Mouse (Mus musculus): ENCODE results near the gene Spaca4. TPM values are rescaled to one million over a fixed set of nuclear protein-coding genes. Genes with fewer than 3 reads are reported as not detected.

Spaca4 gene
- polyA plus RNA-seq (2015; fragmentation: Nextera tagmentation; extraction: Ambion mirVana): 0.86 and 1.0 TPM in 2 replicates

GRCm38 (mm10) chr7:45725713-45726112, at the start of gene Spaca4:
TSS of gene Spaca4 (minus strand) at chr7:45725813.
- peak within 1 kb of the TSS; percentile 79 for H3K27ac ChIP-seq (ENCODE audit: low read length)
- H3K4me3 ChIP-seq (ENCODE audit: low read length): no peak within 1 kb of the TSS
- no peak within 1 kb of the TSS for H3K4me2 ChIP-seq (ENCODE audit: low read depth, low read length)
- no peak for ATAC-seq
- H3K9me3 ChIP-seq (ENCODE audit: control insufficient read depth, low read length): no peaks in the 10 kb centered on the region
- peak within 1 kb of the TSS; percentile 35; the same call in 1 of the 2 replicates for H3K9ac ChIP-seq (ENCODE audit: low read depth, low read length)
- peaks cover 19% of the 10 kb centered on the region for H3K36me3 ChIP-seq (ENCODE audit: control insufficient read depth, insufficient read depth, low read length)
- WGBS: 92% methylated on average over 11 of the region's 11 CpGs
- H3K27me3 ChIP-seq (replicated peaks; ENCODE audit: control insufficient read depth, insufficient read depth, low read length): no peaks in the 10 kb centered on the region
- H3K4me1 ChIP-seq (ENCODE audit: control insufficient read depth, insufficient read depth, low read length): peaks cover 35% of the 10 kb centered on the region

GRCm38 (mm10) chr7:45775237-45775636, 49.6 kb upstream of the Spaca4 start:
- Histone ChIP-seq H3K9me3 (ENCODE audit: control insufficient read depth, low read length) (no peaks in the 10 kb centered on the region), H3K4me1 (ENCODE audit: control insufficient read depth, insufficient read depth, low read length) (peaks cover 4% of the 10 kb centered on the region; the same call in 1 of the 2 replicates), H3K4me2 (ENCODE audit: low read depth, low read length) (no peak overlapping the region), H3K27ac (ENCODE audit: low read length) (no peak overlapping the region), H3K36me3 (ENCODE audit: control insufficient read depth, insufficient read depth, low read length) (no peaks in the 10 kb centered on the region), H3K27me3 (replicated peaks; ENCODE audit: control insufficient read depth, insufficient read depth, low read length) (no peaks in the 10 kb centered on the region), H3K4me3 (ENCODE audit: low read length) (no peak overlapping the region), H3K9ac (ENCODE audit: low read depth, low read length) (no peak overlapping the region)
- 73% methylated on average over 7 of the region's 7 CpGs for WGBS
- no peak for ATAC-seq

DNA sequence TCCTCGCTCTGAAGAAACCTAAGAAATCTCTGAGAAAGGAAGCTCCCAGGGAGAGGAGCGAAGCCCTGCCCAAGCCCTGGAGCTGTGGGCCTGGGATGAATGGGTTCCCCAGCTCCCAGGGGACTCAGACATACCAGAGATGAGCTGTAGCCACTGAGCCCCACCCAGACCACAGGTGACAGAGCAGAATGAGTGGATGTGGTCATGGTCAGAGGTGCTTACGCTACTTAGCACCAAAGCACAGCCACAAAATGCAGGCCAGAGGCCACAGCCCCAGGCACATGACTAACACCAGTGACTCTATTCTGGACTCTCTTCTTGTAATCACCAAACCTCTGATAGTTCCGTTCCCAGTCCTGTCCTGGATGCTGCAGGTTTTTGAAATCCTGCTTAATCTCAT, 45.5 kb upstream of the Spaca4 start:
- peaks cover 3% of the 10 kb centered on the region; the same call in 1 of the 2 replicates for H3K4me1 ChIP-seq (ENCODE audit: control insufficient read depth, insufficient read depth, low read length)
- no peaks in the 10 kb centered on the region for H3K27me3 ChIP-seq (replicated peaks; ENCODE audit: control insufficient read depth, insufficient read depth, low read length)
- H3K36me3 ChIP-seq (ENCODE audit: control insufficient read depth, insufficient read depth, low read length): no peaks in the 10 kb centered on the region
- ATAC-seq: no peak
- H3K9me3 ChIP-seq (ENCODE audit: control insufficient read depth, low read length): no peaks in the 10 kb centered on the region
- H3K4me3 ChIP-seq (ENCODE audit: low read length): no peak overlapping the region
- H3K9ac ChIP-seq (ENCODE audit: low read depth, low read length): no peak overlapping the region
- WGBS: 66% methylated on average over 4 of the region's 4 CpGs
- H3K27ac ChIP-seq (ENCODE audit: low read length): peak overlapping the region; percentile 78
- H3K4me2 ChIP-seq (ENCODE audit: low read depth, low read length): no peak overlapping the region

DNA sequence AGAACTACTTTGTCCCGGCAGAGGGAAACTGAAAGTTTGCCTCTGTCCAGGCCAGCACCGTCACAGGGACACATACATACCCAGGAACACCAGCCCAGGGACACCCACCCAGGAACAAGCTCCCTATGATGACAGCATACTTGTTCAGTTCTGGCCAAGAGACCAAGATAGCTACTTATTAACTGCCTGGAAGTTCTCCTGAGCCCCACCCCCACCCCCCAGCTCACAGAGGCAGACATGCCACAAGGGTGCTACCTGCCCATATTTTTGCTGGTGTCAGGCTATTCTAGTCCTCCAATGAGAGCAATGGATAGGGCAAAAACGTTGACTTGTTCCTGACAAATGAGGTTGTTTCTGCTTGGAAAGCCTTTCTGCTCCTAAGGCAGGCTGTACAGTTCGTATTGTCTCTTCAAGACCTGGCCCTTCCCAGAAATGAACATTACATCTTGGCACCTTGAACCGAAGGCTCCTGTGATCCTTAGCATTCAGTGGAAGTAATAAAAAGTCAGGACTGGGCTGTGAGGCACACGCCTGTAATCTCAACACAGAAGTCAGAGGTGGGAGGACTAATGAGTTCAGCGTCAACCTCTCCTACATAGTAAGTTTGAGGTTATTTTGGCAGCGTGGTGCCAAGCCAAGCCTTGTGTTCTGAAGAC, 44.9 kb upstream of the Spaca4 start:
- H3K4me2 ChIP-seq (ENCODE audit: low read depth, low read length): peak overlapping the region; percentile 12; the same call in 1 of the 2 replicates
- no peaks in the 10 kb centered on the region for H3K9me3 ChIP-seq (ENCODE audit: control insufficient read depth, low read length)
- peaks cover 3% of the 10 kb centered on the region; the same call in 1 of the 2 replicates for H3K4me1 ChIP-seq (ENCODE audit: control insufficient read depth, insufficient read depth, low read length)
- peak overlapping the region; percentile 78 for H3K27ac ChIP-seq (ENCODE audit: low read length)
- 54% methylated on average over 8 of the region's 8 CpGs for WGBS
- H3K4me3 ChIP-seq (ENCODE audit: low read length): no peak overlapping the region
- H3K9ac ChIP-seq (ENCODE audit: low read depth, low read length): peak overlapping the region; percentile 24; the same call in 1 of the 2 replicates
- peak; percentile 80 for ATAC-seq
- H3K36me3 ChIP-seq (ENCODE audit: control insufficient read depth, insufficient read depth, low read length): no peaks in the 10 kb centered on the region
- H3K27me3 ChIP-seq (replicated peaks; ENCODE audit: control insufficient read depth, insufficient read depth, low read length): no peaks in the 10 kb centered on the region

DNA sequence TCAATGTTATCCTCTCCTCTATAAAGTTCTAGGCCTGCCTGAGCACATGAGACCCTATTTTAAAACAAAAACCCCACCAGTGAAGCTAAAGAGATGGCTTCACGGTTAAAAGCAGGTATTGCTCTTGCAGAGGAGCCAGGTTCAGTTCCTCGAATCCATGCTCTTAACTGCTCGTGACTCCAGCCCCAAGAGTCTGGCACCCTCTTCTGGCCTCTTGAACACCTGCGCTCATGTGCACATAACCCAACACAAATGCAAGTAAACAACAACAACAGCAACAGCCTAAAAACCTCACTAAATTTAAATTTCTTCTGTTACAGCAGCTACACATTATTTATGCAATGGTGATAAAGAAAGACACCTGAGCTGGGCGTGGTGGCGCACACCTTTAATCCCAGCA, 41.9 kb upstream of the Spaca4 start:
- Histone ChIP-seq H3K9me3 (ENCODE audit: control insufficient read depth, low read length) (no peaks in the 10 kb centered on the region), H3K4me3 (ENCODE audit: low read length) (no peak overlapping the region), H3K36me3 (ENCODE audit: control insufficient read depth, insufficient read depth, low read length) (no peaks in the 10 kb centered on the region), H3K9ac (ENCODE audit: low read depth, low read length) (no peak overlapping the region), H3K27ac (ENCODE audit: low read length) (no peak overlapping the region), H3K4me1 (ENCODE audit: control insufficient read depth, insufficient read depth, low read length) (peaks cover 3% of the 10 kb centered on the region; the same call in 1 of the 2 replicates), H3K4me2 (ENCODE audit: low read depth, low read length) (no peak overlapping the region), H3K27me3 (replicated peaks; ENCODE audit: control insufficient read depth, insufficient read depth, low read length) (no peaks in the 10 kb centered on the region)
- WGBS: 93% methylated on average over 6 of the region's 6 CpGs
- no peak for ATAC-seq

DNA sequence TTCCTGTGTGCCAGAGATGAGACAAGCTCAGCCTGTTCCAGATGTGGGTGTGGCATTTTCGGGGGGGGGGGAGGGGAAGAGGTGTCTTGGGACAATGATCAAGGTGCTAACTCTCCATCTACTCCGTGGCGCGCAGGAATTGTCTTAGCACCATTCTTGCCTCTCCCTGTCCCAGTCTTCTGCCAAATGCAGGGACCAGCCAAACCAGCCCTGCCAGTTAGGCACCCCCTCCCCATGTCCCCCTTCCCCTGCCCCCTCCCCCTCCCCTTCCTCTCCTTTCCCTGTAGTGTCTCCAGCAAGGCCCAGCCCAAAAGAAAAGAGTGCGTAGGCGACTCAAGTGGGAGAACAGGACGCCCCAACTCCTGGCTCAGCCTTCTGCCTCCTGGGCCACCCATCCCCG, 41.2 kb upstream of the Spaca4 start:
- Histone ChIP-seq H3K27me3 (replicated peaks; ENCODE audit: control insufficient read depth, insufficient read depth, low read length) (no peaks in the 10 kb centered on the region), H3K4me3 (ENCODE audit: low read length) (no peak overlapping the region), H3K9me3 (ENCODE audit: control insufficient read depth, low read length) (no peaks in the 10 kb centered on the region), H3K9ac (ENCODE audit: low read depth, low read length) (no peak overlapping the region), H3K4me2 (ENCODE audit: low read depth, low read length) (no peak overlapping the region), H3K27ac (ENCODE audit: low read length) (no peak overlapping the region), H3K36me3 (ENCODE audit: control insufficient read depth, insufficient read depth, low read length) (no peaks in the 10 kb centered on the region), H3K4me1 (ENCODE audit: control insufficient read depth, insufficient read depth, low read length) (peaks cover 3% of the 10 kb centered on the region; the same call in 1 of the 2 replicates)
- no peak for ATAC-seq
- 47% methylated on average over 8 of the region's 8 CpGs for WGBS

DNA sequence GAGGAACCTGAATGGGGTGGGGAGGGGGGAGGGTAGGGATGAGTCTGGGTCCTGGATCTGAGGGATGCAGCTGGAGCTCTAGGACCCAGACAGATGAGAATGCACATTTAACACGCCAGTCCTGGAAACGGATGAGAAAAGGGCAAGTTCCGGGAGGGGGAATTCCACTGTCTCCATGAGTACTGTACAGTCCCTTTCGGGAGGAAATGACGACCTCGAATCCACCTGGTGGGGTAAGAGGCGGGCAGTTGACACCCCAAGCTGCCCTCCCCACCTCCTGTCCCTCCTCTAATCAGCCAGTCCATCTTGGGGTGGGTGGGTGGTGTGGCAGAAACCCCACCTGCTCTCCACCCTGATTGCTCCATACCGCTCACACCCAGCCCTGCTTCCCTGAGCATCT, 40.4 kb upstream of the Spaca4 start:
- Histone ChIP-seq H3K9me3 (ENCODE audit: control insufficient read depth, low read length) (no peaks in the 10 kb centered on the region), H3K27me3 (replicated peaks; ENCODE audit: control insufficient read depth, insufficient read depth, low read length) (no peaks in the 10 kb centered on the region), H3K4me3 (ENCODE audit: low read length) (no peak overlapping the region), H3K4me2 (ENCODE audit: low read depth, low read length) (no peak overlapping the region), H3K36me3 (ENCODE audit: control insufficient read depth, insufficient read depth, low read length) (no peaks in the 10 kb centered on the region), H3K4me1 (ENCODE audit: control insufficient read depth, insufficient read depth, low read length) (peaks cover 3% of the 10 kb centered on the region; the same call in 1 of the 2 replicates), H3K27ac (ENCODE audit: low read length) (no peak overlapping the region), H3K9ac (ENCODE audit: low read depth, low read length) (no peak overlapping the region)
- WGBS: 49% methylated on average over 8 of the region's 8 CpGs
- ATAC-seq: no peak

GRCm38 (mm10) chr7:45760151-45760550, 34.5 kb upstream of the Spaca4 start:
- peaks cover 11% of the 10 kb centered on the region for H3K4me1 ChIP-seq (ENCODE audit: control insufficient read depth, insufficient read depth, low read length)
- no peak for ATAC-seq
- no peak overlapping the region for H3K27ac ChIP-seq (ENCODE audit: low read length)
- 67% methylated on average over 5 of the region's 5 CpGs for WGBS
- H3K27me3 ChIP-seq (replicated peaks; ENCODE audit: control insufficient read depth, insufficient read depth, low read length): peaks cover 19% of the 10 kb centered on the region
- no peaks in the 10 kb centered on the region for H3K9me3 ChIP-seq (ENCODE audit: control insufficient read depth, low read length)
- no peak overlapping the region for H3K4me2 ChIP-seq (ENCODE audit: low read depth, low read length)
- no peak overlapping the region for H3K4me3 ChIP-seq (ENCODE audit: low read length)
- H3K9ac ChIP-seq (ENCODE audit: low read depth, low read length): no peak overlapping the region
- no peaks in the 10 kb centered on the region for H3K36me3 ChIP-seq (ENCODE audit: control insufficient read depth, insufficient read depth, low read length)

GRCm38 (mm10) chr7:45759400-45759799, 33.8 kb upstream of the Spaca4 start:
- peak overlapping the region; percentile 58 for H3K4me2 ChIP-seq (ENCODE audit: low read depth, low read length)
- H3K9me3 ChIP-seq (ENCODE audit: control insufficient read depth, low read length): no peaks in the 10 kb centered on the region
- peak overlapping the region; percentile 30 for H3K4me3 ChIP-seq (ENCODE audit: low read length)
- peak; percentile 91 for ATAC-seq
- H3K4me1 ChIP-seq (ENCODE audit: control insufficient read depth, insufficient read depth, low read length): peaks cover 11% of the 10 kb centered on the region
- peak overlapping the region; percentile 54 for H3K9ac ChIP-seq (ENCODE audit: low read depth, low read length)
- H3K27me3 ChIP-seq (replicated peaks; ENCODE audit: control insufficient read depth, insufficient read depth, low read length): peaks cover 19% of the 10 kb centered on the region
- 4% methylated on average over 27 of the region's 27 CpGs for WGBS
- no peaks in the 10 kb centered on the region for H3K36me3 ChIP-seq (ENCODE audit: control insufficient read depth, insufficient read depth, low read length)
- H3K27ac ChIP-seq (ENCODE audit: low read length): no peak overlapping the region
